Mouse (Mus musculus) adrenal gland, adult 2 months (tissue): ENCODE data around the gene Aprt. TPM values are rescaled to one million over a fixed set of nuclear protein-coding genes. Genes with fewer than 3 reads are reported as not detected.
"Not testable (repeated sequence)": the region's sequence is repeated elsewhere in the genome, so short reads cannot be mapped to it uniquely, and the experiment has no call there.

Experiments
- DNase-seq: peaks from one replicate; pipeline ENCODE4 v3.0.0; 2021
- polyA plus RNA-seq: library from polyadenylated mRNA; depleted of rRNA; stranded (reverse); fragments of >200 nt; gene quantifications from 2 replicates; pipeline ENCODE4 v1.2.3, GENCODE M21; 2012
- total RNA-seq, 2 experiments: library from RNA; stranded (reverse); gene quantifications; 2 replicates each; pipeline ENCODE4 v1.2.3; 2021

Gene Aprt
- total and polyA plus RNA-seq, 3 experiments = 56.2 to 161 (median 106) TPM

- peak; percentile 14 for DNase-seq
Measured at GRCm38 (mm10) chr8:122586171-122586570, 9.5 kb upstream of the Aprt start.

GRCm38 (mm10) chr8:122585411-122585891 lies 8.7 kb upstream of the Aprt start:
- peak; percentile 62 for DNase-seq

- no peak for DNase-seq
Measured at GRCm38 (mm10) chr8:122584981-122585380, 8.3 kb upstream of the Aprt start.

- DNase-seq = no peak
Measured at GRCm38 (mm10) chr8:122580926-122581325, 4.2 kb upstream of the Aprt start.

- no peak for DNase-seq
Measured at GRCm38 (mm10) chr8:122579196-122579595, 2.5 kb upstream of the Aprt start.

- no peak for DNase-seq
Measured at GRCm38 (mm10) chr8:122577116-122577515, 407 bp upstream of the Aprt start.

GRCm38 (mm10) chr8:122575735-122576647 lies 718 bp downstream of the Aprt start:
- DNase-seq = peak; percentile 24

- no peak for DNase-seq
Measured at GRCm38 (mm10) chr8:122575286-122575685, 1.4 kb downstream of the Aprt start.

- DNase-seq = no peak
Measured at GRCm38 (mm10) chr8:122574667-122575251, 1.9 kb downstream of the Aprt start.

- DNase-seq = no peak
Measured at GRCm38 (mm10) chr8:122574264-122574663, 2.4 kb downstream of the Aprt start.

- DNase-seq = no peak
Measured at GRCm38 (mm10) chr8:122573577-122573976, 3.1 kb downstream of the Aprt start.

- not testable (repeated sequence) for DNase-seq
Measured at GRCm38 (mm10) chr8:122573176-122573575, 3.5 kb downstream of the Aprt start.

- no peak for DNase-seq
Measured at GRCm38 (mm10) chr8:122572751-122573150, 4.0 kb downstream of the Aprt start.

- DNase-seq = no peak
Measured at GRCm38 (mm10) chr8:122571750-122572267, 4.9 kb downstream of the Aprt start.

GRCm38 (mm10) chr8:122571153-122571552 lies 5.6 kb downstream of the Aprt start:
- no peak for DNase-seq

- DNase-seq = no peak
Measured at GRCm38 (mm10) chr8:122569996-122570395, 6.7 kb downstream of the Aprt start.

GRCm38 (mm10) chr8:122569329-122569728 lies 7.4 kb downstream of the Aprt start:
- no peak for DNase-seq

GRCm38 (mm10) chr8:122568881-122569309 lies 7.8 kb downstream of the Aprt start:
- peak; percentile 6 for DNase-seq

- DNase-seq = no peak
Measured at GRCm38 (mm10) chr8:122568109-122568504, 8.6 kb downstream of the Aprt start.

GRCm38 (mm10) chr8:122567361-122568108 lies 9.2 kb downstream of the Aprt start, which contains the start of gene Cdt1:
Gene Cdt1 (plus strand): TSS chr8:122568015.
- peak; percentile 97 for DNase-seq

- DNase-seq = peak; percentile 46
Measured at GRCm38 (mm10) chr8:122566766-122567165, 9.9 kb downstream of the Aprt start.
